Mouse (Mus musculus): ENCODE results near the gene Rab3b.
A peak's percentile ranks its signal among the peaks of the same experiment; 100 is the strongest.

Gene Rab3b

GRCm38 (mm10) chr4:108959696-108960095 lies 80.8 kb downstream of the Rab3b start:
- no peak for DNase-seq

GRCm38 (mm10) chr4:108960619-108961460 lies 82.0 kb downstream of the Rab3b start:
- DNase-seq: no peak

- DNase-seq: no peak
Measured at GRCm38 (mm10) chr4:108963017-108963416, 84.2 kb downstream of the Rab3b start.

GRCm38 (mm10) chr4:108969517-108969916 lies 90.7 kb downstream of the Rab3b start:
- no peak for DNase-seq

GRCm38 (mm10) chr4:108971054-108971453 lies 92.2 kb downstream of the Rab3b start:
- no peak for DNase-seq

GRCm38 (mm10) chr4:108976458-108977071 lies 97.7 kb downstream of the Rab3b start:
- DNase-seq: peak; percentile 76 to 80

- DNase-seq: no peak
Measured at GRCm38 (mm10) chr4:108986833-108987472, 108.1 kb downstream of the Rab3b start.

GRCm38 (mm10) chr4:108987473-108987842 lies 108.6 kb downstream of the Rab3b start:
- no peak for DNase-seq

- no peak for DNase-seq
Measured at GRCm38 (mm10) chr4:108989430-108989829, 110.6 kb downstream of the Rab3b start.

GRCm38 (mm10) chr4:108990032-108990431 lies 111.2 kb downstream of the Rab3b start:
- no peak for DNase-seq

GRCm38 (mm10) chr4:108990571-108990970 lies 111.7 kb downstream of the Rab3b start:
- no peak for DNase-seq

- DNase-seq: no peak
Measured at GRCm38 (mm10) chr4:108991811-108992210, 112.9 kb downstream of the Rab3b start.

Data from cerebellum, postnatal 10 days (tissue).